Mouse (Mus musculus): ENCODE measurements around the gene Mthfd1l. TPM values are rescaled to one million over a fixed set of nuclear protein-coding genes. Genes with fewer than 3 reads are reported as not detected.

Gene Mthfd1l
- polyA plus RNA-seq, 1 experiment: 53.6 TPM

DNA sequence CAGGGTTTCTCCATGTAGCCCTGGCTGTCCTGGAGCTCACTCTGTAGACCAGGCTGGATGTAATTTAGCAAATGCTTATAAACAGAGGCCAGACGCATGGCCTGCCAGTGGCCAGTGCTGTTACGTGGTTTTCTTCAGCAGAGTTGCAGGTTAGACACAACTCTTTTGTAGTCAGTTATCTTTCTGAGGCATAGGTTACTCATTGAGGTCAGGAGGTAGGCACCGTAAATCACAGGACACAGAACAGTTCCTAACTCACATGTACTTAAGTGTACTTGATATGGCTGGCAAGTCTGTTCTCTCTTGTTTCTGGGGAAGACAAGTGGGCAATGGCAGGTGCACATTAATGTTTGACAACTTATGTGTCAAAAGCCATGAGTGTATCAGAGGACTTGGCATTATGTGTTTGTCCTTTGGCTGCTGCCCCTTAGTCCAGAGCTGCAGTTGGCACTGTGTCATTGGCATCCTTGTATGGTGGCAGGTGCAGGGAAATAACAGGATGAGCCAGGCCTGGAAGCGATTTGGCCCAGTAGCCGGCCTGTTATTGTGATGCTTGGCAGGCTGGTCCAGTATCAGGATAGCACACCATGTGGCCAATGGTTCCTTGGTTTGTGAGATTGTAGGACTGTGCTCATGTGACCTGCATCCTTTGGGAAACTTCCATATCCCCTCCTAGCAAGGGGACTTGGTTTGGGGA is 6.0 kb downstream of the Mthfd1l start:
- no peaks in the 10 kb centered on the region for H3K27me3 ChIP-seq (ENCODE audit: control insufficient read depth, insufficient read depth, low read length, poor library complexity, severe bottlenecking)
- H3K4me1 ChIP-seq (ENCODE audit: control insufficient read depth, insufficient read depth, low read length): peaks cover 4% of the 10 kb centered on the region
- no peak overlapping the region for H3K4me3 ChIP-seq (ENCODE audit: low read depth, low read length)
- no peak overlapping the region for H3K27ac ChIP-seq (ENCODE audit: insufficient read depth, low read length)
- peaks cover 7% of the 10 kb centered on the region for H3K9me3 ChIP-seq (replicated peaks; ENCODE audit: control insufficient read depth, insufficient read depth, low read length, poor library complexity, severe bottlenecking)
- TF ChIP-seq POLR2A (IDR thresholded peaks at IDR 0.05; ENCODE audit: insufficient read depth, low read length) (no peak), CTCF (IDR thresholded peaks at IDR 0.05; ENCODE audit: low read depth, low read length) (no peak), EP300 (IDR thresholded peaks at IDR 0.05; ENCODE audit: insufficient read depth, low read depth, low read length) (no peak)
- H3K9ac ChIP-seq (ENCODE audit: low read depth, poor library complexity, severe bottlenecking): no peak overlapping the region
- H3K36me3 ChIP-seq (ENCODE audit: control insufficient read depth, insufficient read depth, low read length, poor library complexity, severe bottlenecking): peaks cover 34% of the 10 kb centered on the region

- Histone ChIP-seq H3K9me3 (replicated peaks; ENCODE audit: control insufficient read depth, insufficient read depth, low read length, poor library complexity, severe bottlenecking) (peaks cover 7% of the 10 kb centered on the region), H3K36me3 (ENCODE audit: control insufficient read depth, insufficient read depth, low read length, poor library complexity, severe bottlenecking) (peaks cover 37% of the 10 kb centered on the region), H3K4me3 (ENCODE audit: low read depth, low read length) (no peak overlapping the region), H3K27me3 (ENCODE audit: control insufficient read depth, insufficient read depth, low read length, poor library complexity, severe bottlenecking) (no peaks in the 10 kb centered on the region), H3K27ac (ENCODE audit: insufficient read depth, low read length) (no peak overlapping the region), H3K9ac (ENCODE audit: low read depth, poor library complexity, severe bottlenecking) (no peak overlapping the region), H3K4me1 (ENCODE audit: control insufficient read depth, insufficient read depth, low read length) (peaks cover 1% of the 10 kb centered on the region)
- TF ChIP-seq CTCF (IDR thresholded peaks at IDR 0.05; ENCODE audit: low read depth, low read length) (no peak), EP300 (IDR thresholded peaks at IDR 0.05; ENCODE audit: insufficient read depth, low read depth, low read length) (no peak)
These were observed 7.3 kb downstream of the Mthfd1l start for GRCm38 (mm10) chr10:3980231-3980630.

GRCm38 (mm10) chr10:3990295-3990883 is 17.5 kb downstream of the Mthfd1l start:
- Histone ChIP-seq H3K4me1 (ENCODE audit: control insufficient read depth, insufficient read depth, low read length) (no peaks in the 10 kb centered on the region), H3K27me3 (ENCODE audit: control insufficient read depth, insufficient read depth, low read length, poor library complexity, severe bottlenecking) (no peaks in the 10 kb centered on the region), H3K27ac (ENCODE audit: insufficient read depth, low read length) (no peak overlapping the region), H3K9ac (ENCODE audit: low read depth, poor library complexity, severe bottlenecking) (no peak overlapping the region), H3K4me3 (ENCODE audit: low read depth, low read length) (no peak overlapping the region), H3K36me3 (ENCODE audit: control insufficient read depth, insufficient read depth, low read length, poor library complexity, severe bottlenecking) (peaks cover 45% of the 10 kb centered on the region), H3K9me3 (replicated peaks; ENCODE audit: control insufficient read depth, insufficient read depth, low read length, poor library complexity, severe bottlenecking) (no peaks in the 10 kb centered on the region)
- no peak for TF ChIP-seq POLR2A (IDR thresholded peaks at IDR 0.05; ENCODE audit: insufficient read depth, low read length)
- TF ChIP-seq EP300 (IDR thresholded peaks at IDR 0.05; ENCODE audit: insufficient read depth, low read depth, low read length): no peak
- TF ChIP-seq CTCF (IDR thresholded peaks at IDR 0.05; ENCODE audit: low read depth, low read length): no peak

DNA sequence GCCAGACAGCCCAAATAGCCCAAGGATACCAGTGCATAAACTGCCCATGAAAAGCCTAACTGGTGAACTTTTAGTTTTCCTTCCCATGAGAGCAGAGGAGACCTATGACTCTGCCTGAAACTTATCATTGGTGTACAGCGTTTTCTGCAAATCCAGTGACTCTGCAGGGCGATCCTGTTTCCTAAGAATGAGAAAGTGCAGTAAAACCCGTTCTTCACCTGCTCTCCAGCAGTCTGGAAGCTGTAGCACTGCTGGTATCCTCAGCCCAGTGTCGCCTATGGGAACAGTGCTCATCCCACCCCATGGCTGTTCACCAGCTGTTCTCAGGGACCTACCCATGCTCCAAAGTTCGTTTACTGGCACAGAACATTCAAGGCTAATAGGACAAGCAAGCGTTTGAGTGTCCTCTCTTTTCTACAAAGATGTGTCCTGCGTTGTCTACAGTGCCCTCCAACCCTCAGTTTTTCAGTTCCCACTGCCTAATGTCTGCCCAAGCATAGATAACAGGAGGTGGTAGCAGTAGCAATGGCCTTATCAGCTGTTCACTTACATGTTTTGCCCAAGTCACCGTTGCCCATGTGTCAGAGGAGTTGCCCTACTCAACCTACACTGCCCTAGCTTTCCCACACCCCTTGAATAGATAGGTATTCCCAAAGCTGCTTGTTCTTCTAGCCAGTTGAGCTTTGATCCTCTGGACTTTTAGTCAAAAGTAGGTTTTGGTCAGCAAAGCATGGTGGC is 20.6 kb downstream of the Mthfd1l start:
- Histone ChIP-seq H3K4me1 (ENCODE audit: control insufficient read depth, insufficient read depth, low read length) (no peaks in the 10 kb centered on the region), H3K27me3 (ENCODE audit: control insufficient read depth, insufficient read depth, low read length, poor library complexity, severe bottlenecking) (no peaks in the 10 kb centered on the region), H3K9me3 (replicated peaks; ENCODE audit: control insufficient read depth, insufficient read depth, low read length, poor library complexity, severe bottlenecking) (no peaks in the 10 kb centered on the region), H3K4me3 (ENCODE audit: low read depth, low read length) (no peak overlapping the region), H3K9ac (ENCODE audit: low read depth, poor library complexity, severe bottlenecking) (no peak overlapping the region), H3K36me3 (ENCODE audit: control insufficient read depth, insufficient read depth, low read length, poor library complexity, severe bottlenecking) (peaks cover 45% of the 10 kb centered on the region), H3K27ac (ENCODE audit: insufficient read depth, low read length) (no peak overlapping the region)
- no peak for TF ChIP-seq EP300 (IDR thresholded peaks at IDR 0.05; ENCODE audit: insufficient read depth, low read depth, low read length)
- TF ChIP-seq CTCF (IDR thresholded peaks at IDR 0.05; ENCODE audit: low read depth, low read length): no peak
- TF ChIP-seq POLR2A (IDR thresholded peaks at IDR 0.05; ENCODE audit: insufficient read depth, low read length): no peak

DNA sequence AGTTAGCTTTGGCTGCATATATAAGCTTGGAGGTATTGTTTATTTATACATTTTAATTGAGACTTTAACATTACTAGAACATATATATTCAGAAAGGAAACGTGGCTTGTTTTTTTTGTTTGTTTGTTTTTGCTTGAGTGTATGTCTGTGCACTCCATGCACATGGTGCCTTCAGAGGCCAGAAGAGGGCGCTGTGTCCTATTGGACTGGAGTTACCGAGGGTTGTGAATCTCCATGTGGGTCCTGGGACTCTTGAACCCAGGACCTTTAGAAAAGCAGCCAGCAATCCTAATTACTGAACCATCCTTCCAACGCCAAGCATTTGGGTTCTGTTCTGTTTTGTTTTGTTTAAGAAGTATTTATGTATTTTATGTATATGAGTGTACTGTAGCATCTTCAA is 22.4 kb downstream of the Mthfd1l start:
- no peaks in the 10 kb centered on the region for H3K27me3 ChIP-seq (ENCODE audit: control insufficient read depth, insufficient read depth, low read length, poor library complexity, severe bottlenecking)
- H3K9me3 ChIP-seq (replicated peaks; ENCODE audit: control insufficient read depth, insufficient read depth, low read length, poor library complexity, severe bottlenecking): no peaks in the 10 kb centered on the region
- H3K9ac ChIP-seq (ENCODE audit: low read depth, poor library complexity, severe bottlenecking): no peak overlapping the region
- TF ChIP-seq POLR2A (IDR thresholded peaks at IDR 0.05; ENCODE audit: insufficient read depth, low read length): no peak
- peak; percentile 67 for TF ChIP-seq CTCF (IDR thresholded peaks at IDR 0.05; ENCODE audit: low read depth, low read length)
- TF ChIP-seq EP300 (IDR thresholded peaks at IDR 0.05; ENCODE audit: insufficient read depth, low read depth, low read length): no peak
- no peak overlapping the region for H3K27ac ChIP-seq (ENCODE audit: insufficient read depth, low read length)
- H3K4me3 ChIP-seq (ENCODE audit: low read depth, low read length): no peak overlapping the region
- H3K4me1 ChIP-seq (ENCODE audit: control insufficient read depth, insufficient read depth, low read length): no peaks in the 10 kb centered on the region
- H3K36me3 ChIP-seq (ENCODE audit: control insufficient read depth, insufficient read depth, low read length, poor library complexity, severe bottlenecking): peaks cover 32% of the 10 kb centered on the region
